Mouse (Mus musculus) limb, embryonic 11.5 days (tissue): ENCODE results near the gene 4932438H23Rik. TPM values are rescaled to one million over a fixed set of nuclear protein-coding genes. Genes with fewer than 3 reads are reported as not detected.

Experiments used
- ATAC-seq: fragments of 200-750 bp; cut with Nextera tagmentation; 2 replicates; pipeline ENCODE4 v1.8.0; 2017; ENCODE audit warnings: low read depth; ENCODE audit not compliant: insufficient number of reproducible peaks, low FRiP score, low TSS enrichment
- DNase-seq: peaks from one replicate; pipeline ENCODE4 v3.0.0-alpha.2; 2015; ENCODE audit warnings: low spot score
- H3K27ac ChIP-seq: fragments of 300-500 bp; sonication (generic); replicated peaks from 2 replicates; pipeline ENCODE4 v1.5.1; 2014; ENCODE audit warnings: low read depth, mild to moderate bottlenecking, low read length
- H3K27me3 ChIP-seq: fragments of 300-500 bp; sonication (generic); 2 replicates; pipeline ENCODE4 v1.6.1; 2014; ENCODE audit warnings: mild to moderate bottlenecking, low read length, mixed read lengths; ENCODE audit not compliant: control insufficient read depth, insufficient read depth
- H3K36me3 ChIP-seq: fragments of 300-500 bp; sonication (generic); 2 replicates; pipeline ENCODE4 v1.6.1; 2014; ENCODE audit warnings: mild to moderate bottlenecking, low read length, moderate library complexity, mixed read lengths; ENCODE audit not compliant: control insufficient read depth, insufficient read depth
- H3K4me1 ChIP-seq: fragments of 300-500 bp; sonication (generic); 2 replicates; pipeline ENCODE4 v1.6.1; 2014; ENCODE audit warnings: low read length, mixed read lengths; ENCODE audit not compliant: control insufficient read depth, insufficient read depth
- H3K4me2 ChIP-seq: fragments of 300-500 bp; sonication (generic); 2 replicates; pipeline ENCODE4 v1.6.1; 2014; ENCODE audit warnings: low read depth, mild to moderate bottlenecking, moderate library complexity; ENCODE audit not compliant: severe bottlenecking
- H3K4me3 ChIP-seq: fragments of 300-500 bp; sonication (generic); 2 replicates; pipeline ENCODE4 v1.5.1; 2014; ENCODE audit warnings: low read depth, low read length
- H3K9ac ChIP-seq: fragments of 300-500 bp; sonication (generic); 2 replicates; pipeline ENCODE4 v1.6.1; 2014; ENCODE audit warnings: mild to moderate bottlenecking, low read length
- H3K9me3 ChIP-seq: fragments of 300-500 bp; sonication (generic); 2 replicates; pipeline ENCODE4 v1.6.1; 2016; ENCODE audit warnings: low read length; ENCODE audit not compliant: control insufficient read depth
- WGBS: fragments of 180-500 bp; shearing (Covaris S2); extraction: QIAGEN DNeasy Blood & Tissue Kit; methylation state at CpG from one replicate; pipeline ENCODE4 v1.1.7; 2014; 5-methylcytosine and 5-hydroxymethylcytosine counted together
- polyA plus RNA-seq: library from polyadenylated mRNA; unstranded; fragments of >200 nt; fragmentation: Nextera tagmentation; extraction: Ambion mirVana; gene quantifications from 2 replicates; pipeline ENCODE4 v1.2.1, GENCODE M21; 2014

The 4932438H23Rik gene
- polyA plus RNA-seq, 1 experiment from 2014 or later, result not detected

DNA sequence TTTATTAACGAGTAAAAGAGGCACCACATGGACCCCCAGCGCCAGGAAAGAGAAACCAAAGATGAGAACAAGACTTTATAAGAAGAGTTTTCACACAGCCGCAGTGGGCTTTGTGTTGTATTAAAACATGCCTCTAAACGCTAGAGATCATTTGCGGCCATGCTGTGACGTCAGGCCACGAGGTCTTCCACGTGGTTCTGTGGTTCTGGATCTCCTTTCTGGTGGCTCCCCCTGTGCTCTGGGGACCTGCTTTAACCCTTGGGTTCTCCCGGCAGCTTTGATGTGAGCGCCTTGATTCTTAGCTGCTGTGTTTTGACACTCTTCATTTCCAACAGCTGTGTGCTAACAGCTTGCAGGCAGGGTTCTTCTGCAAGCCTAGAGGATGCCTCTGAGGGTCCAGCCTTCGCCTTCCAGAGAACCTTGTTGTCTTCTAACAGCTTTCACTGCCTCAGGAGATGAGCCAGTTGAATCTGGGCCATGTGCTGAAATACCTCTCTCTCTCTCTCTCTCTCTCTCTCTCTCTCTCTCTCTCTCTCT is 16.1 kb upstream of the 4932438H23Rik start:
- no peak overlapping the region for H3K4me3 ChIP-seq
- no peaks in the 10 kb centered on the region for H3K4me1 ChIP-seq
- no peak overlapping the region for H3K4me2 ChIP-seq
- H3K36me3 ChIP-seq, result no peaks in the 10 kb centered on the region
- no peaks in the 10 kb centered on the region for H3K27me3 ChIP-seq
- no peaks in the 10 kb centered on the region; the same call in 1 of the 2 replicates for H3K9me3 ChIP-seq
- DNase-seq (peak; percentile 32), ATAC-seq (no peak)
- H3K9ac ChIP-seq, result no peak overlapping the region
- 43% methylated on average over 11 of the region's 11 CpGs for WGBS
- no peak overlapping the region for H3K27ac ChIP-seq

DNA sequence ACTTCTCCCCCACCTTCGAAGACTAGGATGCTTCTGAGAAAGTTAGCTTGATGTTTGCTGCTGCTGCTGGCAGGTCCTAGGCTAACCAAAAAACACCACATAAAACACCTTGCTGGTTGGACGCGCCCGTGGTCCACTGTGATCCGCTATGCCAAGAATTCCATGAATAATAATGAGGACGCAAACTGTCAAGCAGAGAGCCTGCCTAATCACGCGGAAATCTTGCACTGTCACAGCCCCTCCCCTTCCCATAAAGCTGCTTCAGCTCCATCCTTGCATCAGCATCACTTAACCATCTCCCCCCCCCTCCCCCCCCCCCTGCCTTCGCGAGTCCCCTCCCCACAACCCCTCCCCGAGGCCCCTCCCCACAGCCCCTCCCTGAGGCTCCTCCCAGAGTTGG is 12.7 kb upstream of the 4932438H23Rik start:
- Histone ChIP-seq H3K27ac (no peak overlapping the region), H3K4me2 (no peak overlapping the region), H3K9ac (no peak overlapping the region), H3K9me3 (no peaks in the 10 kb centered on the region; the same call in 1 of the 2 replicates), H3K4me3 (no peak overlapping the region), H3K27me3 (no peaks in the 10 kb centered on the region), H3K36me3 (no peaks in the 10 kb centered on the region), H3K4me1 (no peaks in the 10 kb centered on the region)
- ATAC-seq (no peak), DNase-seq (no peak)
- WGBS, result 73% methylated on average over 10 of the region's 11 CpGs

GRCm38 (mm10) chr16:91105481-91106051 is 10.6 kb upstream of the 4932438H23Rik start:
- Histone ChIP-seq H3K27ac (no peak overlapping the region), H3K27me3 (no peaks in the 10 kb centered on the region), H3K9ac (no peak overlapping the region), H3K4me2 (no peak overlapping the region), H3K36me3 (no peaks in the 10 kb centered on the region), H3K4me1 (no peaks in the 10 kb centered on the region), H3K9me3 (no peaks in the 10 kb centered on the region; the same call in 1 of the 2 replicates), H3K4me3 (no peak overlapping the region)
- 42% methylated on average over 13 of the region's 13 CpGs for WGBS
- no peak for DNase-seq
- no peak for ATAC-seq

GRCm38 (mm10) chr16:91104821-91105480 is 10.0 kb upstream of the 4932438H23Rik start:
- Histone ChIP-seq H3K4me1 (no peaks in the 10 kb centered on the region), H3K27me3 (no peaks in the 10 kb centered on the region), H3K4me3 (no peak overlapping the region), H3K9ac (no peak overlapping the region), H3K9me3 (no peaks in the 10 kb centered on the region; the same call in 1 of the 2 replicates), H3K27ac (no peak overlapping the region), H3K4me2 (no peak overlapping the region), H3K36me3 (no peaks in the 10 kb centered on the region)
- DNase-seq, result no peak
- ATAC-seq, result no peak
- 50% methylated on average over 10 of the region's 10 CpGs for WGBS

- no peak overlapping the region for H3K4me2 ChIP-seq
- H3K27me3 ChIP-seq, result no peaks in the 10 kb centered on the region
- WGBS, result 83% methylated on average over 14 of the region's 14 CpGs
- no peaks in the 10 kb centered on the region for H3K36me3 ChIP-seq
- H3K9me3 ChIP-seq, result no peaks in the 10 kb centered on the region; the same call in 1 of the 2 replicates
- no peaks in the 10 kb centered on the region for H3K4me1 ChIP-seq
- H3K4me3 ChIP-seq, result no peak overlapping the region
- H3K27ac ChIP-seq, result no peak overlapping the region
- ATAC-seq (no peak), DNase-seq (no peak)
- H3K9ac ChIP-seq, result no peak overlapping the region
Measured at GRCm38 (mm10) chr16:91103386-91103785, 8.5 kb upstream of the 4932438H23Rik start.

GRCm38 (mm10) chr16:91100484-91100883 is 5.6 kb upstream of the 4932438H23Rik start:
- Histone ChIP-seq H3K27me3 (no peaks in the 10 kb centered on the region), H3K4me1 (no peaks in the 10 kb centered on the region), H3K36me3 (no peaks in the 10 kb centered on the region), H3K4me3 (no peak overlapping the region), H3K9me3 (no peaks in the 10 kb centered on the region), H3K4me2 (no peak overlapping the region), H3K27ac (no peak overlapping the region), H3K9ac (no peak overlapping the region)
- DNase-seq (no peak), ATAC-seq (no peak)
- 70% methylated on average over 2 of the region's 2 CpGs for WGBS

- Histone ChIP-seq H3K27me3 (no peaks in the 10 kb centered on the region), H3K4me1 (no peaks in the 10 kb centered on the region), H3K4me2 (no peak overlapping the region), H3K9ac (no peak overlapping the region), H3K9me3 (no peaks in the 10 kb centered on the region), H3K36me3 (no peaks in the 10 kb centered on the region), H3K4me3 (no peak overlapping the region), H3K27ac (no peak overlapping the region)
- WGBS, result 78% methylated on average over 16 of the region's 16 CpGs
- DNase-seq, result no peak
- no peak for ATAC-seq
Measured at GRCm38 (mm10) chr16:91099444-91100065, 4.6 kb upstream of the 4932438H23Rik start.

DNA sequence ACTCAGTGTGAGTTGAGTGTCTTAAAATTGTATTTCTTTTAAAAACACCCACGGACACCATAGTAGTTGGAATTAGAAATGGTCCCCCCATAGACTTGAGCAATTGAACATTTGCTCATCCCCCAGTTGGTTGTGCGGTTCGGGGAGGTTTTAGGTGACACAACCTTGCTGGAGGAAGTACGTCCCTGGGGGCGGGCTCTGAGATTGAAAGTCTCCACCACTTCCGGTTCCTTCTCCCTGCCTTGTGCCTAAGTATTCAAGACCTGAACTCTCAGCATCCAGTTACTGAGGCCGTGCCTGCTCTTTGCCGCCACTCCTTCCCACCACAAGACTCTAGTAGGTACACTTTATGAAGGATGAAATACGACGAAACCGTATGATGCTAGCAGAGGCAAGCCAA is 2.9 kb upstream of the 4932438H23Rik start:
- no peak for DNase-seq
- Histone ChIP-seq H3K9ac (no peak overlapping the region), H3K36me3 (no peaks in the 10 kb centered on the region), H3K27me3 (no peaks in the 10 kb centered on the region), H3K4me1 (no peaks in the 10 kb centered on the region), H3K27ac (no peak overlapping the region), H3K4me2 (no peak overlapping the region), H3K4me3 (no peak overlapping the region), H3K9me3 (no peaks in the 10 kb centered on the region)
- ATAC-seq, result no peak
- WGBS, result 91% methylated on average over 11 of the region's 11 CpGs
